Mouse (Mus musculus) monocyte, adult 5-6 weeks (primary cell): ENCODE measurements around the gene Vmn2r37. TPM values are rescaled to one million over a fixed set of nuclear protein-coding genes. Genes with fewer than 3 reads are reported as not detected.
"Not testable (repeated sequence)": the region's sequence is repeated elsewhere in the genome, so short reads cannot be mapped to it uniquely, and the experiment has no call there.

Experiments
- ATAC-seq: fragments of 153-309, 156-312 bp; replicated peaks from 2 replicates; pipeline ENCODE4 v1.8.0; 2017; ENCODE audit warnings: mild to moderate bottlenecking; ENCODE audit not compliant: low TSS enrichment, insufficient number of reproducible peaks, severe bottlenecking, poor library complexity, low FRiP score
- total RNA-seq: library from RNA; stranded (forward); fragments of 200-1000, 200-491, 200-594 nt; gene quantifications from 3 replicates; pipeline ENCODE4 v1.2.3, GENCODE M21; 2017

Gene Vmn2r37
- not detected in 3 replicates for total RNA-seq

DNA sequence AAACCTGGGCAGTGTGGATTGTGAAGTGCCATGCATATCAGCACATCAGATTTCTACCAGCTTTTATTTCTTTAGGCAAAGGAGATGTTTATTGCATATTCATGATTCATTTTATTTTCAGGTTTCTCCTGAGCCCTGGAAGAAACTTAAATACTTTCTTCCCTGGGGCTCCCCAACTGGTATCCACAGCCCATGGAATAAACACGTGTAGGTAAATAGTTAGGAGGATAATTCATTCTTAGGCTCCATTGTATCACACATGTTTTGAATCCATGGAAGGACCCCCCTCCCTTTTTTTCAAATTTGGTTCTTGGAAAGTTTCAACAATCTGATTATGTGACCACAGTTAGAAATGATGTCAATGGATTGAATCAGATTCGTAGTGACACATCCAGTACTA, at the start of gene Vmn2r37:
TSS of gene Vmn2r37 (minus strand) at position 101 of the 400 bp plus-strand sequence.
- not testable (repeated sequence) for ATAC-seq

Other genes starting within 250 kb of the Vmn2r37 start
- gene Vmn2r39, start 192.9 kb downstream of the Vmn2r37 start, total RNA-seq: not detected in 3 replicates
- not detected in 3 replicates for gene Vmn2r38, start 125.8 kb downstream of the Vmn2r37 start, total RNA-seq